Mouse (Mus musculus) ovary, postnatal 14 days (tissue): ENCODE results near the gene Fgfbp3.
"Not testable (repeated sequence)": the region's sequence is repeated elsewhere in the genome, so short reads cannot be mapped to it uniquely, and the experiment has no call there.

ENCODE experiments used
- DNase-seq: peaks from one replicate; pipeline ENCODE4 v3.0.0; 2022; ENCODE audit warnings: low spot score

Gene Fgfbp3

DNA sequence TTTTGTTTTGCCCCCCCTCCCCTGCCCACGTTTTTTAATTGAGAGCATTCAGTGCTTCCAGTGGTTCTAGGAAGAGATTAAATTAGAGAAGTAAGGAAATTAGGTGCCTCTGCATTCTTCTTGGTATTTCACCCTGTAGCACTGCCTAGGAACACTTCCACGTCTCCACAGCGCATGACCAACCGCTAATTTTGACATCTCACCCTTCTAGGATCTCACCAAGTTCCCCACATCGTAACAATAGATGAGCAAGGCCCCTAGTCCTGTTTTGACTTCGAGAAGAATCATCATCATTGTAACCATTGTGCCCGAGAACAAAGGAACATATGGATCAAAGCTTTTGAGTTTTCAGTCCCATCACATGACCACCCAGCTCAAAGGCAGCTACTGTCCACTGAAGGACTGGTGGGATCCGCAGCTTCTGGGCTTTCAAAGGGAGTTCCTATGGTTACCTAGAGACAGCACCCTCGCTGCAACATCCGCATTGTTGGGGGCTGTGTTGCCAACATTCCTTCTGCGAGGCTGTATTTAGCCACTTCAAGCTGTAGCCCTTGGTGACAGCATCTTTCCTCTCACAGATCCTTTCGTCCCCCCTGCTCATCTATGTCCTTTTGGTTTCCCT, 8.9 kb downstream of the Fgfbp3 start:
- no peak for DNase-seq

GRCm38 (mm10) chr19:36909676-36910292, 9.6 kb downstream of the Fgfbp3 start:
- peak; percentile 49 for DNase-seq

DNA sequence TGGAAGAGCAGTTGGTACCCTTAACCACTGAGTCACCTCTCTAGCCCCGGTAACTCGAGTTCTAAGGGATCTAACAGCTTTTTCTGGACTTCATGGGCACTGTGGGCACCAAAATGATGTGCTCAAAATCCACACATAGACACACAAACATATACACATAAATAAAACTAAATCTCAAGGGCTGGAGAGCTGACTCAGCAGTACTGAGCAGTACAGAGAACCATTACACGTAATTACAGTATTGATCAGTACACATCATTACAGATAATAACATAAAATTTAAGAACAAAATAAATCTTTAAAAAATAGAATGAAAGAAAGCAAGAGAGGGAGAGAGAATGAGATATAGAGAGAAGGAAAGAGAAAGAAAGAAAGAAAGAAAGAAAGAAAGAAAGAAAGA, 10.3 kb downstream of the Fgfbp3 start:
- DNase-seq: no peak

GRCm38 (mm10) chr19:36904211-36905007, 15.0 kb downstream of the Fgfbp3 start:
- DNase-seq: no peak

DNA sequence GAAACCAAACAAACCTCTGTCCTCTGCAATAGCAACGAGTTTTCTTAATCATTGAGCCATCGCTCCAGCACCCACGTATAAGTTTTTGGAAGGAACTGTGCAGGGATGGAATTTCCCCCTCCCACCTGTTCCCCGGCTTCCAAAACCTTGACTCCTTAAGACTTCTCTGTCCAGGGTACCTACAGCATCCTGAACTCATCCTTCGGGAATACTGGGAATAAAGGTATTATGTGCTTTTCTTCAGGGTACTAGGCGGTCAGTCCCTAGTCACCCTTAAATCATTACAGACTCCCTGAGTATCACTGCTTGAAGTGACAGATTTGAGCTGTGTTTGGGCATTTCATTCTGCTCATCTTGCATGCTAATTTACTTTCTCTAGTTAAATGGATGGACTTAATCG, 16.0 kb downstream of the Fgfbp3 start:
- no peak for DNase-seq

DNA sequence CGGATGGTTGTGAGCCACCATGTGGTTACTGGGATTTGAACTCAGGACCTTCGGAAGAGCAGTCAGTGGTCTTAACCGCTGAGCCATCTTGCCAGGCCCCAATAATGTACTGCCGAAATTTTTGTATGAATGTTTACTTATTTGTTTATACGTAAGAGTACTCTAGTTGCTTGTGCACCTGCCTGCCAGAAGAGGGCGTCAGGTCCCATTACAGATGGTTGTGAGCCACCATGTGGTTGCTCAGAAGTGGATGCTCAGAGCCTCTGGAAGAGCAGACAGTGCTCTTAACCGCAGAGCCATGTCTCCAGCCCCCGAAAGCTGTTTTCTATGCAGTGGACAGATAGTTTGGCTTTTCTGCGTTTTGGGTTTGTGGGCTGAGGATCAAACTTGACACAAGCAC, 21.6 kb downstream of the Fgfbp3 start:
- DNase-seq: no peak

DNA sequence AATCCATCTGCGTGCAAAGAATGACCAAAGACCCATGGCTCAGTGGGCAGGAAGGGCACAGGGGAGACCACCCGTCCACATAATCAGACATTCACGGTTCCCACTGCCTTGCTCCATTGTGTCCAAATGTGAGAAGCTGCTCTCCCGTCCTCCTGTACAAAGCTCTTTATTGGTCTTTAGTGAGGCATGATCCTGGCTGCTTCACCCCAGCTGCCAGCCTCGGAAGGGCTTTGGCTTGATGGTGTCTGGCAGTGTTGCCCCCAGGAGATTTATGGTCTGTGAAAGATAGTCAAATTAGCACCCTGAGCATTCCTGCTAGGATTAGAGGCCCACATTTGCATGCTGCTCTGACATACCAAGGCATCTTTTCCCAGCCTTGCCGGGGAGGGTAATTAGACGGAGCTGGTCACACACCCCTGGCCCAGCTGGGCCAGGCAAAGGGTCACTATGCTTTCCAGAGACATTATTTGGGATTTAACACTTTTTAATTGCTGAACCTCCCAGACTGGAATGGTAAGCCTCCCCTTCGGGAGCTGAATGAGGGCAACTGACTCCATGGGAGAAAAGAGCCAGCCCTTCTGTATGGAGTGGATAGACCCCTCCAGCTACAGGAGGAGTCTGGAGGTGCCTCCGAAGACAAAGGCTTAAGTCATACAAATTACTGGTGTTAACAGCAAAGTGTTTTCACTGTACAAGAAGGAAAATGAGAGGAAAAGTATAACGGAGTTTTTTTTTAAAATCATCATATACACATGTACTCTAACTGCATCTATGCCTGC, 22.4 kb downstream of the Fgfbp3 start:
- DNase-seq: no peak

DNA sequence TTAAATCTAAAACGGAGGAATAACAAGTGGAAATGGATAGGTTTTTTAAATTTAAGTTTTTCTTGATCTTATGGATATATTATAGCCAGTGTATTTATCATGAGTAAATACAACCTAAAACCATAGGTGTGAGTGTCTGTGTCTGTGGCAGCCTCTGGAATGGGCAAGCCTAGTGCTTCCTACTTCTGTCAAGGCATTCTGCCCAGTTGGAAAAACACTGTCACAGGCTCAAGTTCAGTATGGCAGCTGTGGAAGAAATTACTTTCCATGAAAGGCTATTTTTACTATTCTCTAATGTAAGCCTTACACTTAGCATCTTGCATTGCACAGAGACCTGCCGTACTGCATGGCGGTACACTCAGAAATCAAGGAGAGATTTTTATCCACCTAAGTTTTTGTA, 27.7 kb downstream of the Fgfbp3 start:
- no peak for DNase-seq

GRCm38 (mm10) chr19:36887706-36888105, 31.7 kb downstream of the Fgfbp3 start:
- no peak for DNase-seq

GRCm38 (mm10) chr19:36886316-36886715, 33.1 kb downstream of the Fgfbp3 start:
- DNase-seq: no peak

DNA sequence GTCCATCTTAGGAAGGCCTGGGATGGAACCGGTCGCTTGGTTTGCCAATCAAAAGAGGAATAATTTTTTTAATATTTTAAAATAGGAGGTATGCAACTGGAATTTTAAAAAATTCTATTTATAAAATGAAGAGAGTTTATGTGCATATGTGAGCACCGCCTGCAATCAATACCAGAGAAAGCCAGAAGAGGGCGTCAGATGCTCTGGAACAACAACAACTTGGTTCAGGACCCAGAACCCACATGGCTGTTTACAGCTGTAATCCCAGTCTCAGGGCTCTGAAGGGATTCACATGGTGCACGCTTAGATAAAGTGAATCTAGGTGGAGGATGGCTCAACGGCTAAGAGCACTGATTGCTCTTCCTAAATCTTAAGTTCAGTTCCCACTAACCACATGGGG, 36.3 kb downstream of the Fgfbp3 start:
- no peak for DNase-seq

GRCm38 (mm10) chr19:36878743-36879495, 40.5 kb downstream of the Fgfbp3 start:
- no peak for DNase-seq

DNA sequence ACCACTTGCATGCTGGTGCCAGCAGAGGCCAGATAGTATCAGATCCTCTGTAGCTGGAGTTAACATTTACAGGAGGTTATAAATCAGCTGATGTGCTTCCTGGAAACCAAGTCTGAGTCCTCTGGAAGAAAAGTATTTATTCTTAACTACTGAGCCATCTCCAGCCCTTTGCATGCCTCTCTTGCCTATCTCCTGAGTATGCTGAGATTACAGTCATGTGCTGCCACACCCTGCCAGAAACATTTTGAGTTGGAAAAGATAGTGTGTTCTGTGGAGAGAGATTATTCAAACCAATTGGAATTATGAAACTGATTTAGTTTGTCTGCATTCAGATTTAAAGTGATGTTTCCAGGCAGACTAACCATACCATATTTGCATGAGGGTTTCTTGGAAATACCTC, 42.1 kb downstream of the Fgfbp3 start:
- DNase-seq: no peak

DNA sequence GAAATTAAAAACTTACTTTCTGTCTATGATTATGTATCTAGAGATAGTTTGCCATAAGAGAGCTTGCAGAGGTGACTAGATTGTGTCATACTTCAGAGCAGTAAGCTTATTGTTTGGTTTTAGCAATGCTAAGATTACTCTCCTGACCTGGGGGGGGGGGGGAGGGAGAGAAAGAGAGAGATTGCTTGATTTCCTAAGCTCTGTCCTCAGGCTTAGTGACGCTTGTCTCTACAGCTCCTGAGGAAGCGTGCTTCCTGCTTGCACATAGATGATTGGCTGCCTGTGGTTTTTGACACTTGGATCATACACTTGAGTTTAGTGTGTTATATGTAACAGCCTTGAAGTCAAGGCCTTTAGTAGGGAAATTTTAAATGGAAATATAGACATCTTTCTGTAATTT, 44.8 kb downstream of the Fgfbp3 start:
- no peak for DNase-seq

- DNase-seq: not testable (repeated sequence)
These were observed 50.7 kb downstream of the Fgfbp3 start for GRCm38 (mm10) chr19:36868675-36869074.
